Mouse (Mus musculus): ENCODE data around the gene Ablim1. TPM values are rescaled to one million over a fixed set of nuclear protein-coding genes. Genes with fewer than 3 reads are reported as not detected.

The Ablim1 gene
- polyA plus RNA-seq, 1 experiment from 2014 or later: 116 TPM

DNA sequence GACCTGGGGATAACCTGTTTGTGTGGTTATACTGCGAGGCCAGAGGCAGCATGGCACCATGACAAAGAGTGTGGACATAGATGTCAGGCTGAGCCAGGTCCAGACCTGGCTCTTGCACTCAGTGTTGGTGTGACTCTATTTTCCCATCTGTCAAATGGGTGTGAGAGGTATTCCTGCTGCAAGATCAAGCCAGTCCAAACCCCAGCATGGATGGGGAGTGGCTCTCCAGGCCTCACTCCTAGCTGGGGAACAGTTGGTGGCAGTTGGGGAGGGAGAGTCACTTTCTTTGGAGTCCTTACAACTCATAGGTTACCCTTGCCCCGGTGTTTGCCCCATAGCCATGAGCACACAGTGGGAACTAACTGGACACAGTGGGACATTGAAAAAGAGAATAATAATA, 103.8 kb downstream of the Ablim1 start:
- H3K9ac ChIP-seq: no peak overlapping the region
- WGBS: 91% methylated on average over 2 of the region's 2 CpGs
- ATAC-seq (ENCODE audit: insufficient number of reproducible peaks, low FRiP score, low TSS enrichment, low read depth): no peak
- no peaks in the 10 kb centered on the region for H3K27me3 ChIP-seq
- H3K9me3 ChIP-seq: no peaks in the 10 kb centered on the region
- H3K4me1 ChIP-seq: 0 out of 2 replicates have a peak, but pooled peaks cover 2% of the 10 kb centered on the region
- H3K36me3 ChIP-seq: no peaks in the 10 kb centered on the region
- no peak overlapping the region for H3K4me3 ChIP-seq
- H3K4me2 ChIP-seq: no peak overlapping the region
- H3K27ac ChIP-seq: no peak overlapping the region

DNA sequence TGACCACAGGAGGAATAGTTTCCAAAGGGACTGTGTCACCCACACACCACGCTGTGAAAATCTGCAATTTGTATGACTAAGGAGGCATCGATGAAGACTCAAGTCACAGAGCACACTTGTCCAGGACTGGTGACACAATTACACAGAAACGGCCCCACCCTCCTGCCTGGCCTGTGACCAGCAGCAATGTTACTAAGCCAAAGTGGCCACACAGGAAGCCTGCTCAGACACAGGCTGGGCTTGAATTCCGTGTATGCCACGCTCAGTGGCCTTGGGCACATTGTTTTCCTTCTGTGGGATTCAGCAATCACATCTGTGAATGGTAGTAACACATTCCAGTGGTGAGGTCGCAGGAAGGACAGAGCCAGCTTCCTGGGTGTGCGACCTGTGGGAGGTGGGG, 110.6 kb downstream of the Ablim1 start:
- no peak overlapping the region for H3K9ac ChIP-seq

DNA sequence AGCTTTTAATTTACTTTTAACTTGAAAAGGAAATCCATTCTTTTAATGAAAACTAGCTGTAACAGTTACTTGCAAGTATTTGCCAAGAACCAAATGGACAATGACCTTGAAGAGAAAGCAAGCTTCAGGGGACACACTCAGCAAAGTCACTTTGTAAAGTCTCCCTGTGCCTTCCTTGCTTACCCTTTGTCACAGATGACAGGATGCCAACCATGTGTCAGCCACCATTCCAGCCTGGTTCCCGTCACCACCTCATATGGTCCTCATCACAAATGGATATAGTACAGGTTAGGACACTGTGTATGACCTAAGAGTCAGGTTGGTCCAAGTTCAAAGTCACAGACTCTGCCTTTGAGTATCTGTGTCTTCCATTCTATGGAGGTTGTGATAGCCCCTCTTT, 112.2 kb downstream of the Ablim1 start:
- no peaks in the 10 kb centered on the region for H3K9me3 ChIP-seq

More for the DNA sequence above, 110.6 kb downstream of the Ablim1 start:
- 54% methylated on average over 7 of the region's 7 CpGs for WGBS
- no peak for ATAC-seq (ENCODE audit: insufficient number of reproducible peaks, low FRiP score, low TSS enrichment, low read depth)
- Histone ChIP-seq H3K9me3 (no peaks in the 10 kb centered on the region), H3K4me2 (no peak overlapping the region), H3K27me3 (0 out of 2 replicates have a peak, but pooled peaks cover 2% of the 10 kb centered on the region), H3K4me1 (peaks cover 10% of the 10 kb centered on the region), H3K27ac (no peak overlapping the region), H3K4me3 (no peak overlapping the region), H3K36me3 (no peaks in the 10 kb centered on the region)

DNA sequence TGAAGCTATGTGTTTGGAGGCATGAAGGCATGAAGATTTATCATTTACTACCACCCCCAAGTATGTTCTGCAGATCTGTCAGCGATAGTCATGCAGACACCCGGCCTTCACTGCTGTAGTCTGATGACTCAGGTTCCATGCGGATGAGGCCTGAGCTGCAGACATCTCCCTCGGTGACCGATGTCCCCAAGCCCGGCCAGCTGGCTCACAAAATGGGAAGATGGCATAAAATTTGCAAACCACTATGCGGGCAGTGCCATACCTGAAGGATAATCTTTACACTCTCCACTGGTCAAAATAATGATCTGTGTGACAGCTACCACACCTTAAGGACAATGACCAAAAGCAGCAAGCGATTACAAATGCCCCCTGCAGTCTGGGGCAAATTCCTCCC, 113.6 kb downstream of the Ablim1 start:
- Histone ChIP-seq H3K4me1 (peaks cover 30% of the 10 kb centered on the region), H3K27me3 (peaks cover 10% of the 10 kb centered on the region), H3K9me3 (no peaks in the 10 kb centered on the region), H3K4me3 (no peak overlapping the region), H3K9ac (no peak overlapping the region), H3K36me3 (no peaks in the 10 kb centered on the region), H3K27ac (no peak overlapping the region), H3K4me2 (no peak overlapping the region)
- 78% methylated on average over 8 of the region's 8 CpGs for WGBS
- no peak for ATAC-seq (ENCODE audit: insufficient number of reproducible peaks, low FRiP score, low TSS enrichment, low read depth)

More for the DNA sequence above, 112.2 kb downstream of the Ablim1 start:
- Histone ChIP-seq H3K4me3 (no peak overlapping the region), H3K4me1 (peaks cover 25% of the 10 kb centered on the region), H3K4me2 (no peak overlapping the region), H3K27me3 (peaks cover 2% of the 10 kb centered on the region; the same call in 1 of the 2 replicates), H3K36me3 (no peaks in the 10 kb centered on the region), H3K27ac (no peak overlapping the region), H3K9ac (no peak overlapping the region)
- no peak for ATAC-seq (ENCODE audit: insufficient number of reproducible peaks, low FRiP score, low TSS enrichment, low read depth)
- WGBS: 81% methylated on average over 1 of the region's 1 CpGs

DNA sequence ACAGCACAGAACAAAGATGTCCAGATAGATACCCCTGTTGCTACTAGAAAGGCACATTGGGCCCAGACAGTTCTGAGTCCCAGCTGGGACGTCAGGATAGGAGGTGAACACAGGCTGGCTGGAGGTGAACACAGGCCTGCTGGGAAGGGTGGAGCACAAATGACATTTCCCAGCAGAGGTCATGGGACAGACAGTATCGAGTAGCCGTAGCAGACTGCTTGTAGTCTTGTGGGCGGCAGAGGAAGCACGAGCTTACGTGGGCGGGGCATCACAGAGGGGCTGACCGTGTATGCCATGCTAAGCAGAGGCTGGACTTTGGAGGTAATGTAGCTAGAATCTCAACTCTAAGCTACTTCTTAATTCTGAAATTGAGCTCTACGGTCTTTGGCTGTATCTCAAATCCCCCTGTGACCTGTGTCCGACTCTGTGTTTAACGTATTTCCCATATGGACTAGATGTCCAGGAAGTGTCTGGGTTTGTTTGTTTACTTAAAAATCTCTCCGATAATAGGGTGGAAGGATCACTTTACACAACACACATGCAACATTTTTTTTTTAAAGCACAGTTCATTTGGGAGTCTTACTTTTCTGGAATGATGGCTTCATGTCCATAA, 114.1 kb downstream of the Ablim1 start:
- 61% methylated on average over 12 of the region's 12 CpGs for WGBS
- Histone ChIP-seq H3K4me1 (peaks cover 30% of the 10 kb centered on the region), H3K9ac (no peak overlapping the region), H3K27me3 (peaks cover 14% of the 10 kb centered on the region), H3K36me3 (no peaks in the 10 kb centered on the region), H3K27ac (no peak overlapping the region), H3K4me3 (no peak overlapping the region), H3K4me2 (no peak overlapping the region), H3K9me3 (no peaks in the 10 kb centered on the region)
- ATAC-seq (ENCODE audit: insufficient number of reproducible peaks, low FRiP score, low TSS enrichment, low read depth): no peak

DNA sequence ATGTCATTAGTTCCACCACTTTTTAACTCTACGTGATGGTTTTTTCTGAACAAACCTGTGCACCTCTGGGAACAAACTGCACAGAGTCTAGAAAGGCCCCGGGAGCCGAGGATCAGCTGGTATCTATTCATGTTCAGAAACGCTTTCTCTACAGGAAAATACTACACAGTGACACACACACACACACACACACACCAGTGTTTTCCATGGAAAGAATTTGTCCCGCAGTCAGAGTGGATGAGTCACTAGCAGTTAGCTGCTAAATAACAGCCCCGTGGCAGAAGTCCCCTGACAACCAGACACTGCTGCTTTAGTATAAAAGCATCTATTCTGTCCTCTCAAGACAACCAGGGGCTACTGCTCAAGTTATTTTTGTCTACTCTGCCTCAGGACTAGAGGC, 115.4 kb downstream of the Ablim1 start:
- Histone ChIP-seq H3K4me1 (peaks cover 30% of the 10 kb centered on the region), H3K27ac (no peak overlapping the region), H3K4me3 (no peak overlapping the region), H3K27me3 (peaks cover 22% of the 10 kb centered on the region), H3K9ac (no peak overlapping the region), H3K36me3 (no peaks in the 10 kb centered on the region), H3K4me2 (no peak overlapping the region), H3K9me3 (no peaks in the 10 kb centered on the region)
- no peak for ATAC-seq (ENCODE audit: insufficient number of reproducible peaks, low FRiP score, low TSS enrichment, low read depth)
- 30% methylated on average over 6 of the region's 6 CpGs for WGBS

DNA sequence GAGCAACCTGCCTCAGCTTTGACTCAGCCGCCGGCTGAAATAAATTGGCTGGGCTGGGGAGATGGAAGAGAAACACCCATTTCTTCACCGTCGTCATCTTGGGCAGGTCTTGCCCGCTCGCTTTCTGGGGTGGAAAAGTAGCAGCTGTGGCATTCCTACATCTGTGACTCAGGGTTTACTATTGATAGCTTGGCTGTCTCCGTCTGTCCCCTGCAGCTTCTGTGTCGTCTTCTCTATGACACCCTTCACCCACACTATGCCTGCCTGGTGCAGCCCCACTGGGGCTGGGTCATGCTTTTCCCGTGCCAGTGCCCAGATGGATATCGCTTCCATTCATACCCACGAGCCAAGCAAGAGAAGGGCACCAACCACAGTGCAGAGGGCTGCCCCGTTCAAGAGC, 116.2 kb downstream of the Ablim1 start:
- peaks cover 26% of the 10 kb centered on the region for H3K4me1 ChIP-seq
- H3K9ac ChIP-seq: no peak overlapping the region
- H3K36me3 ChIP-seq: no peaks in the 10 kb centered on the region
- peaks cover 22% of the 10 kb centered on the region for H3K27me3 ChIP-seq
- no peak overlapping the region for H3K4me3 ChIP-seq
- H3K9me3 ChIP-seq: no peaks in the 10 kb centered on the region
- WGBS: 62% methylated on average over 12 of the region's 12 CpGs
- H3K27ac ChIP-seq: no peak overlapping the region; the same call in 1 of the 2 replicates
- ATAC-seq (ENCODE audit: insufficient number of reproducible peaks, low FRiP score, low TSS enrichment, low read depth): no peak
- H3K4me2 ChIP-seq: no peak overlapping the region

DNA sequence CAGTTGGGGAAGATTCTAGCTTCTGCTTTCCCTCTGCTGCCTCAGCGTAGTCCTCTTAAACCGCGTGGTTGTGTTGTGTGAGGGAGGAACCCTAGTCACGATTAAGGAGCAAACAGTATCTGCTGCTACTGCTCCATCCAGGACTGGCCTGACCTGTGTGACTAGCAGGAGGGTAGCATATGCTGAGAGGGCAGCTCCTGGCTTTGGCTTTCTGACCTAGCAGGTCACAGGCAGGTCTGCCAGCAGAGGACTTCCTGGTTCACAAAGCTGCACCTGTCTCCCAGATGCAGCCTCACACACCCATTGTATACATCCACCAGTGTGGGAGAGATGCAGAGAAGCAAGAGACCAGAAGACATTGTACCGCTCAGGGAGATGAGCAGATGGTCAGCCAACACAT, 116.7 kb downstream of the Ablim1 start:
- Histone ChIP-seq H3K4me3 (no peak overlapping the region), H3K9me3 (no peaks in the 10 kb centered on the region), H3K36me3 (no peaks in the 10 kb centered on the region), H3K9ac (no peak overlapping the region), H3K27ac (0 out of 2 replicates have a peak overlapping the region, but pooled peaks have one; percentile 57), H3K4me1 (peaks cover 26% of the 10 kb centered on the region), H3K27me3 (peaks cover 22% of the 10 kb centered on the region), H3K4me2 (no peak overlapping the region)
- ATAC-seq (ENCODE audit: insufficient number of reproducible peaks, low FRiP score, low TSS enrichment, low read depth): no peak
- 53% methylated on average over 5 of the region's 5 CpGs for WGBS

DNA sequence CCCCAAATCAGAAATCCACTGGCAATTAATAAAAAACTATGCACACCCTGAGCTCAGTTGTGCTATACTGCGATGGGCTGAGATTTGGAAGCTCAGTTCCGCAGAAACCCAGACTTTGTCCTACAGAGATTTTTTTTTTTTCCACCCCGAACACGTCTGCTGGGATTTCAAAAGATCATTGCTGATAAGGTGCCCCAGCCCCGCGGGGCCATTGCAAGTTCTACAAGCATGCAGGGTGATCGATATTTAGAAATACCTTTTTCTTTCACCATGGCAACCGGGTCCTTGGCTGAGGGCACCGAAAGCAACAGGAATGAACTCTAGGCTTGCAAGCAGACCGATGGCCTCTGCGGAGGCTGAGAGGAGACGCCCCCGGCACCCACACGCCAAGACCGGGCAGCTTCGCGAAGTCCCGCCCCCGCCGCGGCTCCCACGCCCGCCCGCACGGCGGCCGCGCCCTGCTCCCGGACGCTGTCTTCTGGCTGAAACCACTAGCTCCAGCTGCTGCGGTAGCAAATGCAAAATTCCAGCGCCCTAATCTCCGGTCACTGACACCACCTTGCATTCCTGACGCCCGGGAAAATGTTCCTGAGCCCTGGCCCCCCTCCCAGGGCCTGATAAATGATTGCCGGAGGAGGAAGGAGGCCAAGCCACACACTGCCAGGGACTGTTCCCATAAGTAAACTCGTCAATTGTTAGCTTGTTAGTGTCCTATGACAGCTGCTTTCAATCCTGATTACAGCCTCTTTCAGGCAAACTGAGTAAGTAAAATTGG, 117.5 kb downstream of the Ablim1 start:
- H3K27ac ChIP-seq: peak overlapping the region; percentile 57
- H3K9me3 ChIP-seq: no peaks in the 10 kb centered on the region
- H3K4me2 ChIP-seq: peak overlapping the region; percentile 86
- peak; percentile 40; the same call in 1 of the 2 replicates for ATAC-seq (ENCODE audit: insufficient number of reproducible peaks, low FRiP score, low TSS enrichment, low read depth)
- H3K4me3 ChIP-seq: peak overlapping the region; percentile 44
- H3K4me1 ChIP-seq: peaks cover 26% of the 10 kb centered on the region
- 3% methylated on average over 37 of the region's 37 CpGs for WGBS
- H3K36me3 ChIP-seq: no peaks in the 10 kb centered on the region
- peak overlapping the region; percentile 29; the same call in 1 of the 2 replicates for H3K9ac ChIP-seq
- H3K27me3 ChIP-seq: peaks cover 22% of the 10 kb centered on the region

DNA sequence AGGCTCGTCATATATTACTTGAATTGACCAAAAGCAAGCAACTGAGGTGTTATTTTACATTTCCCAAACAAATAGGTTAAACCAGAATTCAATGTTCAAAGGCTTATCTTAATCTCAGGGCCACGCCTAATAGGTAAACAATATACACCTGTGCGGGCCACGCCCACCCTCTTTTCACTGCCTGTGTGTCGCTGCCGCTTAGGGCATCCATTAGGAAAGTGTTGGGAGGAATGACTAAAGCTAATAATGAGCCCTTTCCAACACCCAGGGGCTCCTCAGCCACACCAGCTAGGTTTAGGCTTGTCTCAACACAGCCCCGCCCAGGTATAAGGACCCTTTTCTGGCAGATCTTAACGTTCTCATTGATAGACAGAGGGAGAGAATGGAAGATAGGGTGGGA, 118.1 kb downstream of the Ablim1 start:
- peaks cover 26% of the 10 kb centered on the region for H3K4me1 ChIP-seq
- peak overlapping the region; percentile 44 for H3K4me3 ChIP-seq
- H3K9me3 ChIP-seq: no peaks in the 10 kb centered on the region
- H3K9ac ChIP-seq: no peak overlapping the region
- H3K36me3 ChIP-seq: no peaks in the 10 kb centered on the region
- peaks cover 22% of the 10 kb centered on the region for H3K27me3 ChIP-seq
- no peak for ATAC-seq (ENCODE audit: insufficient number of reproducible peaks, low FRiP score, low TSS enrichment, low read depth)
- H3K4me2 ChIP-seq: peak overlapping the region; percentile 86
- 35% methylated on average over 8 of the region's 8 CpGs for WGBS
- no peak overlapping the region for H3K27ac ChIP-seq

DNA sequence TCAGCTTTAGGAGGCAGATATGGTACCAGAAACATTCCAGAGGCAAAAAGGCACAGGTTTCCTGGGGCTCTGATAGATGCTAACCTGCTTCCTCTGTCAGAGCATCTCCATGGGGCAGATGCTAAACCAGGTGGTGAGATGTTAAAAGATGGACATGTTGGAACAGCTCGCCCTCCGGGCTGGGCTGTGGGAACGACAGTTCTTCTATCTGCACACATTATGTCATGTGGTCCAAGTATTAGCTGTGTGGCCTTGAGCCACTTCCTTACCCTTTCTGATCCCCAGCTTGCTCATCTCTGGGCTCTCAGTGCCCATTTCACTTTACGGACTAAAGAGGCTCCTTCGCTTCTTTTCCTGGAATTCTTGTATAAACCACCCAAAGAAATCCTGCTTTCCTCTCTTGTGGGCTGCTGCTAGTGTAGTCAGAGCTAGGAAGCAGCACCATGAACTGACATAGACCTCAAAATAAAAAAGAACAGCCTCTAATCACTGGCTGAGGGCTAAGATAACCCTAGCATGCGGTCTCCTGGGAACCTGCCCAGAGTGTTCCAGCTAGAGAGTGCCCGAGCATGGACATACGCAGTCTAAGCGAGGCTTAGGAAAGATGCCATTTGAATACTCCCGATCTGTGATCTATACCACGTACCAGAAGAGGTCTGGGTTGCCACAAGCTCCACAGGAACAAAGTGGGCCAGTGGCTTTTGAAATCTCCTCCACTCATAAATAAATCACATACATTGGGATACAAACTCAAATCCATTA, 119.4 kb downstream of the Ablim1 start:
- Histone ChIP-seq H3K9ac (no peak overlapping the region), H3K4me1 (peaks cover 26% of the 10 kb centered on the region), H3K9me3 (no peaks in the 10 kb centered on the region), H3K4me3 (no peak overlapping the region), H3K36me3 (no peaks in the 10 kb centered on the region), H3K27ac (no peak overlapping the region), H3K4me2 (no peak overlapping the region), H3K27me3 (peaks cover 22% of the 10 kb centered on the region)
- no peak for ATAC-seq (ENCODE audit: insufficient number of reproducible peaks, low FRiP score, low TSS enrichment, low read depth)
- WGBS: 85% methylated on average over 11 of the region's 11 CpGs

DNA sequence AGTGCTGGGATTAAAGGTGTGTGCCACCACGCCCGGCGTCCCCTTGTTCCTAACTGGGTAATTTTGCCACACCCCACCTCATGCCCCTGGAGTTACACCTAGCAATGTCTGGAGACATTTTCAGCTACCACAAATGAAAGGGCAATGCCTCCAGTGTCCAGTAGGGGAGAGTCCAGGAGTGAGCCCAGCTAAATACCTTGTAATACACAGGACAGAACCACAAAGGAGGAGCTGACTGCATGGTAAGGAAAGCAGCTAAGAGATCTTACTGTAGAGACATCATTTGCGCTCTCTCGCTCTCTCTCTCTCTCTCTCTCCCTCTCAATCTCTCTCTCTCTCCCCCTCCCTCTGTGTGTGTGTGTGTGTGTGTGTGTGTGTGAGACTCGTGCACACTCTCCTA, 120.8 kb downstream of the Ablim1 start:
- Histone ChIP-seq H3K27ac (no peak overlapping the region), H3K36me3 (no peaks in the 10 kb centered on the region), H3K4me2 (no peak overlapping the region), H3K4me3 (no peak overlapping the region), H3K9me3 (no peaks in the 10 kb centered on the region), H3K4me1 (peaks cover 24% of the 10 kb centered on the region), H3K27me3 (peaks cover 22% of the 10 kb centered on the region), H3K9ac (no peak overlapping the region)
- WGBS: 81% methylated on average over 6 of the region's 6 CpGs
- ATAC-seq (ENCODE audit: insufficient number of reproducible peaks, low FRiP score, low TSS enrichment, low read depth): no peak
